Mouse (Mus musculus) lung, embryonic 15.5 days (tissue): ENCODE measurements around the gene Olfr13. TPM values are rescaled to one million over a fixed set of nuclear protein-coding genes. Genes with fewer than 3 reads are reported as not detected.
"Not testable (repeated sequence)": the region's sequence is repeated elsewhere in the genome, so short reads cannot be mapped to it uniquely, and the experiment has no call there.

Experiments
- ATAC-seq: fragments of 200-750 bp; cut with Nextera tagmentation; 2 replicates; pipeline ENCODE4 v1.8.0; 2017; ENCODE audit warnings: moderate number of reproducible peaks, borderline replicate concordance; ENCODE audit not compliant: low FRiP score, low TSS enrichment; ENCODE audit errors: extremely low read depth
- H3K27ac ChIP-seq: fragments of 300-500 bp; sonication (generic); 2 replicates; pipeline ENCODE4 v1.5.1; 2015; ENCODE audit warnings: moderate library complexity, mild to moderate bottlenecking, inconsistent platforms
- H3K27me3 ChIP-seq: fragments of 300-500 bp; sonication (generic); 2 replicates; pipeline ENCODE4 v1.6.1; 2015; ENCODE audit warnings: inconsistent platforms
- H3K36me3 ChIP-seq: fragments of 300-500 bp; sonication (generic); 2 replicates; pipeline ENCODE4 v1.6.1; 2015; ENCODE audit warnings: inconsistent platforms
- H3K4me1 ChIP-seq: fragments of 300-500 bp; sonication (generic); 2 replicates; pipeline ENCODE4 v1.6.1; 2015; ENCODE audit warnings: inconsistent platforms
- H3K4me2 ChIP-seq: fragments of 300-500 bp; sonication (generic); 2 replicates; pipeline ENCODE4 v1.6.1; 2015; ENCODE audit warnings: inconsistent platforms, mild to moderate bottlenecking, moderate library complexity
- H3K4me3 ChIP-seq: fragments of 300-500 bp; sonication (generic); 2 replicates; pipeline ENCODE4 v1.5.1; 2015; ENCODE audit warnings: mild to moderate bottlenecking, inconsistent platforms
- H3K9ac ChIP-seq: fragments of 300-500 bp; sonication (generic); 2 replicates; pipeline ENCODE4 v1.6.1; 2015; ENCODE audit warnings: inconsistent platforms
- H3K9me3 ChIP-seq: fragments of 300-500 bp; sonication (generic); 2 replicates; pipeline ENCODE4 v1.6.1; 2016; ENCODE audit warnings: inconsistent platforms
- polyA plus RNA-seq: library from polyadenylated mRNA; unstranded; fragments of >200 nt; fragmentation: Nextera tagmentation; extraction: Ambion mirVana; gene quantifications from 2 replicates; pipeline ENCODE4 v1.2.1, GENCODE M21; 2015

Olfr13 gene
- polyA plus RNA-seq, 1 experiment from 2014 or later: not detected

- not testable (repeated sequence) for H3K36me3 ChIP-seq, H3K9me3 ChIP-seq, ATAC-seq, H3K4me3 ChIP-seq, H3K27ac ChIP-seq, H3K4me2 ChIP-seq, H3K4me1 ChIP-seq, H3K9ac ChIP-seq, H3K27me3 ChIP-seq
Measured at GRCm38 (mm10) chr6:43212873-43213272, 40.9 kb downstream of the Olfr13 start, which contains the start of gene Olfr434. Gene Olfr434 (plus strand): TSS chr6:43213021.

Other genes with a start within 250 kb of the Olfr13 start
- not detected in 2 replicates for gene Olfr444, start 223.1 kb upstream of the Olfr13 start, polyA plus RNA-seq
- not detected in 2 replicates for gene Olfr441, start 65.8 kb upstream of the Olfr13 start, polyA plus RNA-seq
- gene Olfr237-ps1, start 25.6 kb upstream of the Olfr13 start, polyA plus RNA-seq: not detected in 2 replicates
- not detected in 2 replicates for gene Olfr437, start 8.9 kb upstream of the Olfr13 start, polyA plus RNA-seq
- not detected in 2 replicates for gene Olfr435, start 25.0 kb downstream of the Olfr13 start, polyA plus RNA-seq
- not detected in 2 replicates for gene Olfr434, start 40.9 kb downstream of the Olfr13 start, polyA plus RNA-seq
- gene Olfr47, start 59.4 kb downstream of the Olfr13 start, polyA plus RNA-seq: not detected in 2 replicates
- 18.5 and 21.5 TPM in 2 replicates for gene Arhgef5, start 93.4 kb downstream of the Olfr13 start, polyA plus RNA-seq
- 0.20 TPM in 1 of 2 replicates, not detected in the other for gene Nobox, start 137.4 kb downstream of the Olfr13 start, polyA plus RNA-seq